Mouse (Mus musculus) G1E (cell line): ENCODE data around the gene Scarb1. TPM values are rescaled to one million over a fixed set of nuclear protein-coding genes. Genes with fewer than 3 reads are reported as not detected.

ENCODE experiments used
- ATAC-seq: 2 replicates; pipeline ENCODE4 v1.8.0; 2016; ENCODE audit warnings: mild to moderate bottlenecking; ENCODE audit not compliant: insufficient number of reproducible peaks, poor library complexity, low FRiP score, severe bottlenecking; ENCODE audit errors: extremely low read depth
- DNase-seq: peaks from one replicate; pipeline ENCODE4 v3.0.0; 2012; ENCODE audit warnings: low spot score
- H3K27me3 ChIP-seq: 2 replicates; pipeline ENCODE4 v1.6.1; 2012; ENCODE audit warnings: mild to moderate bottlenecking, low read length, inconsistent platforms; ENCODE audit not compliant: insufficient read depth
- H3K36me3 ChIP-seq: replicated peaks from 2 replicates; pipeline ENCODE3; 2012; ENCODE audit warnings: mild to moderate bottlenecking, inconsistent platforms
- H3K4me1 ChIP-seq: 2 replicates; pipeline ENCODE4 v1.6.1; 2012; ENCODE audit warnings: low read depth, low read length, inconsistent platforms, mixed read lengths; ENCODE audit not compliant: insufficient read depth
- H3K4me3 ChIP-seq: 2 replicates; pipeline ENCODE4 v1.5.1; 2012; ENCODE audit warnings: low read depth, mild to moderate bottlenecking, inconsistent platforms, low read length, moderate library complexity, mixed read lengths
- H3K9me3 ChIP-seq: replicated peaks from 2 replicates; pipeline ENCODE4 v1.6.1; 2012; ENCODE audit warnings: inconsistent platforms
- CTCF ChIP-seq: IDR thresholded peaks from 2 replicates; pipeline ENCODE4 v1.5.1; 2012; ENCODE audit warnings: low read depth, low read length, inconsistent platforms, mixed read lengths
- GATA1 ChIP-seq: IDR thresholded peaks from 2 replicates; pipeline ENCODE4 v1.6.1; 2012; ENCODE audit warnings: borderline replicate concordance, low read length, inconsistent platforms, mixed read lengths
- GATA2 ChIP-seq: IDR thresholded peaks from 2 replicates; pipeline ENCODE4 v1.6.1; 2012; ENCODE audit warnings: low read depth, low read length, inconsistent platforms, borderline replicate concordance
- POLR2AphosphoS5 ChIP-seq: IDR thresholded peaks from 2 replicates; pipeline ENCODE4 v1.6.1; 2012; ENCODE audit warnings: low read depth, low read length, inconsistent platforms; ENCODE audit not compliant: insufficient replicate concordance
- TAL1 ChIP-seq: conservative IDR thresholded peaks from 2 replicates; pipeline ENCODE4 v1.6.1; 2012; ENCODE audit warnings: low read depth, low read length, inconsistent platforms, mixed read lengths
- polyA plus RNA-seq: library from polyadenylated mRNA; stranded (reverse); fragments of >175 nt; gene quantifications from 2 replicates; pipeline ENCODE4 v1.2.3, GENCODE M21; 2012
- total RNA-seq, 2 experiments: library from RNA; stranded (forward) in 1 of 2; stranded (reverse) in 1 of 2; fragments of 200-1000 nt in 1 of 2; fragments of >200 nt in 1 of 2; fragmentation: Nextera tagmentation in 1 of 2; gene quantifications; 2 replicates each; pipeline ENCODE4 v1.2.3; 2014 to 2017

The Scarb1 gene
- total and polyA plus RNA-seq, 3 experiments = 42.9 to 68.3 (median 43.7) TPM

- TF ChIP-seq GATA1 (no peak), GATA2 (no peak), TAL1 (no peak), CTCF (no peak), POLR2AphosphoS5 (no peak)
- Histone ChIP-seq H3K9me3 (no peaks in the 10 kb centered on the region), H3K4me3 (no peak overlapping the region), H3K36me3 (peaks cover 94% of the 10 kb centered on the region), H3K4me1 (peaks cover 12% of the 10 kb centered on the region), H3K27me3 (no peaks in the 10 kb centered on the region)
- DNase-seq (no peak), ATAC-seq (no peak)
Measured at GRCm38 (mm10) chr5:125330191-125330590, 10.7 kb downstream of the Scarb1 start.

- Histone ChIP-seq H3K9me3 (no peaks in the 10 kb centered on the region), H3K36me3 (peaks cover 96% of the 10 kb centered on the region), H3K4me1 (peaks cover 17% of the 10 kb centered on the region), H3K27me3 (no peaks in the 10 kb centered on the region), H3K4me3 (no peak overlapping the region)
- TF ChIP-seq GATA1 (no peak), CTCF (no peak), POLR2AphosphoS5 (no peak), GATA2 (no peak)
- ATAC-seq = no peak
- no peak for DNase-seq
Measured at GRCm38 (mm10) chr5:125327596-125328385, 13.1 kb downstream of the Scarb1 start.

- peaks cover 12% of the 10 kb centered on the region for H3K4me1 ChIP-seq
- H3K27me3 ChIP-seq = no peaks in the 10 kb centered on the region
- no peak for ATAC-seq
- no peak overlapping the region for H3K4me3 ChIP-seq
- no peaks in the 10 kb centered on the region for H3K9me3 ChIP-seq
- peaks cover 94% of the 10 kb centered on the region for H3K36me3 ChIP-seq
- TF ChIP-seq TAL1 (no peak), GATA1 (no peak), CTCF (no peak), POLR2AphosphoS5 (no peak), GATA2 (no peak)
- DNase-seq = no peak
Measured at GRCm38 (mm10) chr5:125326351-125326750, 14.5 kb downstream of the Scarb1 start.

- no peak for ATAC-seq
Measured at GRCm38 (mm10) chr5:125325931-125326330, 15.0 kb downstream of the Scarb1 start.

GRCm38 (mm10) chr5:125325285-125325684 lies 15.6 kb downstream of the Scarb1 start:
- Histone ChIP-seq H3K36me3 (peaks cover 90% of the 10 kb centered on the region), H3K4me3 (no peak overlapping the region), H3K27me3 (no peaks in the 10 kb centered on the region), H3K9me3 (no peaks in the 10 kb centered on the region), H3K4me1 (peaks cover 9% of the 10 kb centered on the region)
- no peak for DNase-seq
- no peak for ATAC-seq
- TF ChIP-seq GATA2 = no peak
- TF ChIP-seq POLR2AphosphoS5 = no peak
- TF ChIP-seq GATA1 = no peak
- no peak for TF ChIP-seq CTCF
- TF ChIP-seq TAL1 = no peak

More at GRCm38 (mm10) chr5:125325931-125326330, 15.0 kb downstream of the Scarb1 start:
- Histone ChIP-seq H3K27me3 (no peaks in the 10 kb centered on the region), H3K4me1 (peaks cover 12% of the 10 kb centered on the region), H3K4me3 (no peak overlapping the region), H3K36me3 (peaks cover 90% of the 10 kb centered on the region), H3K9me3 (no peaks in the 10 kb centered on the region)
- no peak for DNase-seq
- TF ChIP-seq GATA1 (no peak), CTCF (no peak), POLR2AphosphoS5 (no peak), GATA2 (no peak), TAL1 (no peak)

- no peaks in the 10 kb centered on the region for H3K9me3 ChIP-seq
- H3K36me3 ChIP-seq = peaks cover 90% of the 10 kb centered on the region
- ATAC-seq (no peak), DNase-seq (no peak)
- H3K4me1 ChIP-seq = peaks cover 9% of the 10 kb centered on the region
- no peak overlapping the region for H3K4me3 ChIP-seq
- H3K27me3 ChIP-seq = no peaks in the 10 kb centered on the region
- no peak for TF ChIP-seq CTCF
- no peak for TF ChIP-seq GATA1
- no peak for TF ChIP-seq TAL1
- no peak for TF ChIP-seq POLR2AphosphoS5
- TF ChIP-seq GATA2 = no peak
Measured at GRCm38 (mm10) chr5:125323939-125324480, 16.9 kb downstream of the Scarb1 start.
